Mouse (Mus musculus): ENCODE measurements around the gene Htr3a. TPM values are rescaled to one million over a fixed set of nuclear protein-coding genes. Genes with fewer than 3 reads are reported as not detected.

Htr3a gene
- polyA plus RNA-seq, 1 experiment, result 0.21 TPM

DNA sequence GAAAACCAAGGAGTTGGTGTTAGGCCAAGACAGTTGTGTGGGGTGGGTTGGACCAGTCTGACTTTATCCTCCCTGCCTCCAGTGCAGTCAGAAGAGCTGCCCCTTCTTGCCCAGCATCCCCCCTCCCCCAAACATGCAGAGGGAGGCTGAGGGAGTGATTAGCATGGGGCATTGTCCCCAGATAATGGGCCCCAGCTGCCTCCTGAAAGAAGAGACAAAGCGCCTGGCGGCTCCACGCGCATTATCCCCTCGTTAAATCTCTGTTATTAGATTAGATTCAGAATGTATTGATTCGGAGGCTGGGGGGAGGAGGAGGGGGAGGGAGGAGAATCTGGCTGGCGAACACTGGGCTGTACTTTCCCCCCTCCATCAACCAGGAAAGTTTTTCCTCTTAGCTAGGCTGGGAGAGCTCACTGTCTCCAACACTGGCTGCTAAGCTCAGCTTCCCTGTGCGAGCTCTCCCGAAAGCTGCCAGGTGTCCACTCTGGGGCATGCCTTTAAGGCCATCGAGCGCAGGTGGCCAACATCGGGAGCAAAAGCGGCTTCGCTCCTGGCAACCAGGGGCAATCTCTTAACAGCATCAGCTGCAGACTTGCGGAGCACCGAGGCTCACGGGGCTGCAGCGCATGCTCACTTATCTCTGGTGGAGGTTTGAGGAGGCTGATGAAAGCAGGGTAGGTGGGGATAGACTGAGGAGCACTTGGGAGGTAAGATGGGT, 14.9 kb downstream of the Htr3a start:
- TF ChIP-seq POLR2A (IDR thresholded peaks at IDR 0.05; ENCODE audit: borderline replicate concordance, extremely low read depth, low read depth, low read length) (no peak), CTCF (IDR thresholded peaks at IDR 0.05; ENCODE audit: insufficient read depth, low read length) (no peak)
- DNase-seq, result no peak
- Histone ChIP-seq H3K4me1 (ENCODE audit: control insufficient read depth, insufficient read depth, low read length) (no peaks in the 10 kb centered on the region), H3K4me3 (replicated peaks; ENCODE audit: extremely low read depth, low read depth, low read length) (no peak overlapping the region)
- 28% methylated on average over 18 of the region's 18 CpGs for WGBS

DNA sequence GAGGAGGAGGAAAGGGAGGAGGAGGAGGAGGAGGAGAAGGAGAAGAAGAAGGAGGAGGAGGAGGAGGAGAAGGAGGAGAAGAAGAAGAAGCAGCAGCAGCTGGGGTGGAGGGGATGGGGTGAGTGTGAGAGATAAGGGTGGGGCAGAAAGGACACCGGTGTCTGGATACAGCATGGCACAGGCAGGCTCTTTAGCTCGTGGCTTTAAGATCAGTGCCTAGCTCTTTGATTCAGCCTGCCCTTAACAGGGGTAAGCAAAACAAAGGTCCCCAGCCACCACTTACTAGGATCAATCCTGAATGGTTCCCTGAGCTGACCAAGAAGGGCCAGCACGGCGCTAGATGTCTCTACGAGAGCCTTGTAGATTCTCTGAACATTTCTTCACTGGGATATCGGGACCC, 16.1 kb downstream of the Htr3a start:
- WGBS, result 74% methylated on average over 6 of the region's 6 CpGs
- DNase-seq, result no peak
- Histone ChIP-seq H3K4me3 (replicated peaks; ENCODE audit: extremely low read depth, low read depth, low read length) (no peak overlapping the region), H3K4me1 (ENCODE audit: control insufficient read depth, insufficient read depth, low read length) (no peaks in the 10 kb centered on the region)
- no peak for TF ChIP-seq CTCF (IDR thresholded peaks at IDR 0.05; ENCODE audit: insufficient read depth, low read length)
- no peak for TF ChIP-seq POLR2A (IDR thresholded peaks at IDR 0.05; ENCODE audit: borderline replicate concordance, extremely low read depth, low read depth, low read length)

DNA sequence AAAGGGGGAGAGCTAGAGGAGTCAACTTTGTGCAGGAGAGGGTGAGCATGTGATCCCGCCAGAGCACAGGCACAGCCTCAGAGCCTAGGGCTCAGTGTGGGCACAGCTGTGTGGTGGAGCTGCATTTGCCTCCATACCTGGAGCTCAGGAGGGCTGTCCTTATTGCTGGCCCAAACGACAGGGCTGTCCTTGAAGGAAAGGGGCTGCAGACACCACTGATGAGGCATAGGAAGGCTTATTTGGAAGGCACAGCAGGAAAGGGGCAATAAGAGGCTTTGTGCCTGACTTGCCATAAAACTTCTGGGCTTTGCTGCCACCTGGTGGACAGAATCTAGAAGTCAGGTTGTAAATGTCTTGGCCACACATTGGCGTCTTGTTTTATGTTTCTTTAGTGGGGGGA, 16.9 kb downstream of the Htr3a start:
- no peak for TF ChIP-seq POLR2A (IDR thresholded peaks at IDR 0.05; ENCODE audit: borderline replicate concordance, extremely low read depth, low read depth, low read length)
- TF ChIP-seq CTCF (IDR thresholded peaks at IDR 0.05; ENCODE audit: insufficient read depth, low read length), result peak; percentile 57
- H3K4me1 ChIP-seq (ENCODE audit: control insufficient read depth, insufficient read depth, low read length), result no peaks in the 10 kb centered on the region
- no peak overlapping the region for H3K4me3 ChIP-seq (replicated peaks; ENCODE audit: extremely low read depth, low read depth, low read length)
- peak; percentile 67 for DNase-seq
- WGBS, result 32% methylated on average over 3 of the region's 3 CpGs

DNA sequence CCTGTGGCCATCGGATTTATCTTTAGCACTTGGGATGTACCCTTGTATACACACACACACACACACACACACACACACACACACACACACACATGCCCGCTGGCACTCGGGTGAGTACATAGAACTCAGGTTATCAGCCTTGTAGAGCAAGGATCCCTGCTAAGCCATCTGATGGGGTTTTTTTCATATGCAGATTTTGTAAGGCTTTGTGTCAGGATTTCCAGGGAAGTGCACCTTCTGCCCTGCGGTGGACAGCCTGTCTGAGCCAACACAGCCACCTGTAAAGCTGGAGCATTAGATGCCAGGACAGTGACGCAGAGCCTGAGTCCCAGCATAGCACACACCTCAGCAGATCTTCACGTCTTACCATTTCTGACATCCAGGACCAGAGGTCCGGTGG, 21.8 kb downstream of the Htr3a start:
- TF ChIP-seq CTCF (IDR thresholded peaks at IDR 0.05; ENCODE audit: insufficient read depth, low read length) (no peak), POLR2A (IDR thresholded peaks at IDR 0.05; ENCODE audit: borderline replicate concordance, extremely low read depth, low read depth, low read length) (no peak)
- Histone ChIP-seq H3K4me3 (replicated peaks; ENCODE audit: extremely low read depth, low read depth, low read length) (no peak overlapping the region), H3K4me1 (ENCODE audit: control insufficient read depth, insufficient read depth, low read length) (no peaks in the 10 kb centered on the region)
- DNase-seq, result no peak
- WGBS, result 78% methylated on average over 7 of the region's 7 CpGs

DNA sequence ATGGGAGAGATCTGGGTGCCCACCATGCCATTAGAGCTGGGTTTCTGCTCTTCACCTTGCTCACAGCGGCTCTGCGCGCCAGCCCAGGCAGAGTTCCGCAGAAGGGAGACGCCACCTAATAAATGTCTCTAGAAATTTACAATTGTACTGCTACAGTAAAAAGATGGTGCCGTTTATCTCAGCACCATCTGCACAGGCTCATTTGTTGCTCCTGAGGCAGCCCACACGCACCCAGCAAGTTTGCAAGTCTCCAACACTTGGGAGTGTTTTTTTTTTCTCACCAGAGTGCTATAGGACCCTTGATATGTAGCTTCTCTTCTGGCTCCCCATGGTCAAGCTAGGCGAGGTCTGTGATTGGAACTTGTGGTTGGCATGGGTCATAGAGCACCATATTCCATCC, 38.0 kb downstream of the Htr3a start:
- WGBS, result 85% methylated on average over 8 of the region's 8 CpGs

DNA sequence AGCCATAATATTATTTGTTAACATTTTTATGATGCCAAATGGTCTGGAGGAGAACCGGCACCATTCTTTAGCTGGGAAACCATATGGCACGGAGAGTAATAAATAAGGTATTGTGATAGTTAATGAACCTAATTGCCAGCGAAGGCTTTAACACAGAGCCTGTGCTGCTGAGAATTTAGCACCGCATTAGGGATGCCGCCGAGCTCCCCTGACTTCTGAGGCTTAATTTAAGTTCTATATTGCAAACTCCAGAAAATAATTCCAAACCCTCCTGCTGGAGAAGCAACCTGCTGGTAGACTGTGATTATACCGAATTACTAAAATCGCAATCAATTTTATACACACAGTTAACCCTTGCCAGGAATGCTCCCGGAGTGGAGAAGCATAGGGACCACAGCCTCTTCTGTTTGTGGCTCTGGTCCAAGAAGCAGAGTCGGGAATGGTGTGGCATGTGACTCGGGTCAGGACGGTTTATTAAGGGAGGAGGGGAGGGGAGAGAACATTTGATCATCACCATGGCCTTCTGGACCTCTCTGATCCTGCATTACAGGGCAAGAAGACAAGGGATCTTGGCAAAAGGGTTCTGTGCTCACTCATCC, 44.3 kb downstream of the Htr3a start:
- 65% methylated on average over 12 of the region's 12 CpGs for WGBS
- Histone ChIP-seq H3K4me1 (ENCODE audit: control insufficient read depth, insufficient read depth, low read length) (no peaks in the 10 kb centered on the region), H3K4me3 (replicated peaks; ENCODE audit: extremely low read depth, low read depth, low read length) (no peak overlapping the region)
- TF ChIP-seq CTCF (IDR thresholded peaks at IDR 0.05; ENCODE audit: insufficient read depth, low read length), result no peak
- TF ChIP-seq POLR2A (IDR thresholded peaks at IDR 0.05; ENCODE audit: borderline replicate concordance, extremely low read depth, low read depth, low read length), result no peak
- DNase-seq, result no peak

More for the DNA sequence above, 38.0 kb downstream of the Htr3a start:
- TF ChIP-seq POLR2A (IDR thresholded peaks at IDR 0.05; ENCODE audit: borderline replicate concordance, extremely low read depth, low read depth, low read length) (no peak), CTCF (IDR thresholded peaks at IDR 0.05; ENCODE audit: insufficient read depth, low read length) (no peak)
- Histone ChIP-seq H3K4me3 (replicated peaks; ENCODE audit: extremely low read depth, low read depth, low read length) (no peak overlapping the region), H3K4me1 (ENCODE audit: control insufficient read depth, insufficient read depth, low read length) (no peaks in the 10 kb centered on the region)
- no peak for DNase-seq

DNA sequence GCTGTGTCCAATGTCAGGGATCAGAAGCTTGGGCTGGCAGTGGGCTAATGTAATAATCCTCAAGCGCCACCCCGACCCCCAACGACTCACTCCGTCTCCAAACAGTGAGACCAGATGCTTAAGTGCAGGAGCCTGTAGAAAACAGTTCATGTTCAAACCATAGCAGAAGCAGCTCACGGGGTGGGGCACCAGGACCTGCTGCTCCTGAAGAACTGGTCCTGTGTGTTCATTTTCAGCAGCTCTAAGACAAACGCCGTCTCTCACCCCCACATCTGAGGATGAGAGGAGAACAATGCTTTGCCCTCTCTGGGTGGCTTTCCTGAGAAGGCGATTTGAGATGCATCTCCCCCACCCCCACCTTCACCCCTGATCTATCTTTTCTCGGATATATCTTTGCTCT, 45.7 kb downstream of the Htr3a start:
- Histone ChIP-seq H3K4me1 (ENCODE audit: control insufficient read depth, insufficient read depth, low read length) (no peaks in the 10 kb centered on the region), H3K4me3 (replicated peaks; ENCODE audit: extremely low read depth, low read depth, low read length) (no peak overlapping the region)
- TF ChIP-seq POLR2A (IDR thresholded peaks at IDR 0.05; ENCODE audit: borderline replicate concordance, extremely low read depth, low read depth, low read length), result no peak
- no peak for TF ChIP-seq CTCF (IDR thresholded peaks at IDR 0.05; ENCODE audit: insufficient read depth, low read length)
- DNase-seq, result no peak
- WGBS, result 41% methylated on average over 9 of the region's 9 CpGs

DNA sequence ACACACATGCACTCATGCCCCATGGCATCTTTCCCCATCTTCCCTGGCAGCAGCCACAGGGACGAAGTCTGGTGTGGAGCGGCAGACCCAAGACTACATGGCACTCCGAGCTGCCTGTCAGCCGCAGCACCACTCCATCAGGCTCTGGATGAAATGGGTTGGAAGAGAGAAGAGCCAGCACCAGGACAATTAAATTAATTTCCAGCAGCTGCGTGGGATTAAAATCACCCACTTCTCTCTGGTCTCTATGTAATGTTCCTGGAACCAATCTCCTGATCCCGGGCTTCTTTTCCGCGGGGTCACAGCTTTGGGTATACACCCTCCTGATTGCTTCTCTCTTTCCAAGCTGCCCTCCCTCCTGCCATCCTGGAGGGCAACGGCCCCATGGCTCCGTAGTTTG, 49.4 kb downstream of the Htr3a start:
- no peak for TF ChIP-seq CTCF (IDR thresholded peaks at IDR 0.05; ENCODE audit: insufficient read depth, low read length)
- whole genome bisulfite sequencing, result 73% methylated on average over 10 of the region's 10 CpGs
- Histone ChIP-seq H3K4me3 (replicated peaks; ENCODE audit: extremely low read depth, low read depth, low read length) (no peak overlapping the region), H3K4me1 (ENCODE audit: control insufficient read depth, insufficient read depth, low read length) (no peaks in the 10 kb centered on the region)
- DNase-seq, result peak; percentile 10

DNA sequence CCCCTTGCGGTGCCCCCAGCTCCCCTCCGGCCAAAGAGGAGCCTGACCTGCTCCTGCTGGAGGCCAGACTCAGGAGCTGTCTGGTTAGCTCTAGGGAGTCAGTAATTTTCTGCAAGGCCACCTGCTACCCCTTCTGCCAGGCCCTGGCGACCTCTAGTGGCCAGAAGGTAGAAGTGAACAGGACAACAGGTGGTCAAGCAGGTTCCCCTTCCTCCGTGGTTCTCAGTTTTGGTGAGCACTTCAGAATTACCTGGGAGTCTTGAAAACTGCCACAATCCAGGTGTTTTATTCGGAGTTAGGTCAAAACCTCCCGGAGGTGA, 50.4 kb downstream of the Htr3a start:
- DNase-seq, result peak; percentile 69
- H3K4me1 ChIP-seq (ENCODE audit: control insufficient read depth, insufficient read depth, low read length), result no peaks in the 10 kb centered on the region
- TF ChIP-seq POLR2A (IDR thresholded peaks at IDR 0.05; ENCODE audit: borderline replicate concordance, extremely low read depth, low read depth, low read length) (no peak), CTCF (IDR thresholded peaks at IDR 0.05; ENCODE audit: insufficient read depth, low read length) (peak; percentile 97)
- no peak overlapping the region for H3K4me3 ChIP-seq (replicated peaks; ENCODE audit: extremely low read depth, low read depth, low read length)
- 3% methylated on average over 6 of the region's 6 CpGs for WGBS

DNA sequence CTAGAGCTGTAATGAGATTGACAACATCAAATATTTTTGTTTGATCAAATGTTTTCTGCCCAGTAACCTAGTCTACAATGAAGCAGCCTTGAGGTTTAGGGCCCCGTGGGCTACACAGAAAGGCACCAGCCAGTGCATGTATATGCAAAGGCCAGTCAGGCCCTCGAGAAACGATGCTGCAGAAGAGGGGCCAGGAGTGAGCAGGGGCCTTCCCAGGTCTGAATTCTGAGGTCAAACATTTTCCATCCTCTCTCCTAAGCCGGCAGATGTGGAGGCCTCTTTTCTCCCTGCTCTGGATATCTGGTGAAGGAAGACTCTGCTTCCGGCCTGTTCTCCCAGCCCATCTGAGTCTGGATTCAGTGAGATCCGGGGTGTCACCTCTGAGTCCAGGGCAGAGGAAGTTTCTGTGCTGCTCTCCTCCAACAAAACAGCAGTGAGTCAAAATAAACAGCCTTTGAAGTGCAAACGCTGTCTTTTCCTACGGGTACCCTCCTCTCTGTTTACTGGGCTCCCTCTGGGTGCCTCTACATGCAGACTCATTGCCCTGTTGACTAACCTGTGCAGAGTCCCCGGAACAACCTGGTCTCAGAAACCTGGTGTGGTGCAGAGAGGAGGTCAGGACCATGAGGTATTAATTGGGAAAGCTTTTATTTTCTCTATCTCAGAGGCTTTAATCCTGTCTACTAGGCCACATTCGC, 50.9 kb downstream of the Htr3a start:
- WGBS, result 41% methylated on average over 10 of the region's 10 CpGs
- no peak for DNase-seq
- TF ChIP-seq POLR2A (IDR thresholded peaks at IDR 0.05; ENCODE audit: borderline replicate concordance, extremely low read depth, low read depth, low read length), result no peak
- no peak for TF ChIP-seq CTCF (IDR thresholded peaks at IDR 0.05; ENCODE audit: insufficient read depth, low read length)
- no peak overlapping the region for H3K4me3 ChIP-seq (replicated peaks; ENCODE audit: extremely low read depth, low read depth, low read length)
- H3K4me1 ChIP-seq (ENCODE audit: control insufficient read depth, insufficient read depth, low read length), result no peaks in the 10 kb centered on the region
